Mouse (Mus musculus): ENCODE results near the gene Gm45618.

GRCm38 (mm10) chr7:142086159-142086905 lies 34.2 kb downstream of the Gm45618 start:
- TF ChIP-seq EP300 (IDR thresholded peaks at IDR 0.05; ENCODE audit: low read depth): no peak
- TF ChIP-seq CTCF (IDR thresholded peaks at IDR 0.05; ENCODE audit: low read depth): no peak

Data from heart, postnatal 0 days (tissue).